Mouse (Mus musculus) heart, postnatal 0 days (tissue): ENCODE measurements around the gene Pde4b. TPM values are rescaled to one million over a fixed set of nuclear protein-coding genes. Genes with fewer than 3 reads are reported as not detected.

Experiments
- ATAC-seq: fragments of 200-750 bp; cut with Nextera tagmentation; 2 replicates; pipeline ENCODE4 v1.8.0; 2017; ENCODE audit warnings: low read depth, moderate number of reproducible peaks, moderate library complexity; ENCODE audit not compliant: insufficient read depth
- DNase-seq: peaks from one replicate; pipeline ENCODE4 v3.0.0-alpha.2; 2016; ENCODE audit warnings: low spot score
- H3K27ac ChIP-seq: fragments of 300-500 bp; sonication (generic); 2 replicates; pipeline ENCODE4 v1.5.1; 2014; ENCODE audit warnings: low read depth, mild to moderate bottlenecking
- H3K27me3 ChIP-seq: fragments of 300-500 bp; sonication (generic); 2 replicates; pipeline ENCODE4 v1.6.1; 2014; ENCODE audit warnings: low read length, mixed read lengths; ENCODE audit not compliant: control insufficient read depth, insufficient read depth
- H3K36me3 ChIP-seq: fragments of 300-500 bp; sonication (generic); replicated peaks from 2 replicates; pipeline ENCODE4 v1.6.1; 2014; ENCODE audit warnings: low read length, mixed read lengths; ENCODE audit not compliant: control insufficient read depth, insufficient read depth
- H3K4me1 ChIP-seq: fragments of 300-500 bp; sonication (generic); 2 replicates; pipeline ENCODE4 v1.6.1; 2014; ENCODE audit warnings: antibody characterized with exemption; ENCODE audit not compliant: control insufficient read depth, insufficient read depth
- H3K4me2 ChIP-seq: fragments of 300-500 bp; sonication (generic); 2 replicates; pipeline ENCODE4 v1.6.1; 2014; ENCODE audit warnings: low read depth, mild to moderate bottlenecking, low read length, moderate library complexity
- H3K4me3 ChIP-seq: fragments of 300-500 bp; sonication (generic); 2 replicates; pipeline ENCODE4 v1.5.1; 2014; ENCODE audit warnings: low read depth, low read length
- H3K9ac ChIP-seq: fragments of 300-500 bp; sonication (generic); replicated peaks from 2 replicates; pipeline ENCODE4 v1.6.1; 2014; ENCODE audit warnings: low read depth, low read length, mixed read lengths
- H3K9me3 ChIP-seq: fragments of 300-500 bp; sonication (generic); replicated peaks from 2 replicates; pipeline ENCODE4 v1.6.1; 2016; ENCODE audit warnings: low read length; ENCODE audit not compliant: control insufficient read depth
- CTCF ChIP-seq: IDR thresholded peaks from 2 replicates; pipeline ENCODE4 v1.5.1; 2016; ENCODE audit warnings: antibody characterized with exemption, control low read depth, low read depth
- EP300 ChIP-seq: IDR thresholded peaks from 2 replicates; pipeline ENCODE4 v1.6.1; 2016; ENCODE audit warnings: antibody characterized with exemption, low read depth
- WGBS: fragments of 180-500 bp; shearing (Covaris S2); extraction: QIAGEN DNeasy Blood & Tissue Kit; methylation state at CpG from one replicate; pipeline ENCODE4 v1.1.7; 2014; 5-methylcytosine and 5-hydroxymethylcytosine counted together
- polyA plus RNA-seq: library from polyadenylated mRNA; unstranded; fragments of >200 nt; fragmentation: Nextera tagmentation; extraction: Ambion mirVana; gene quantifications from 2 replicates; pipeline ENCODE4 v1.2.1, GENCODE M21; 2015
- total RNA-seq: library from RNA; depleted of rRNA; stranded (reverse); fragments of >200 nt; gene quantifications from 2 replicates; pipeline ENCODE4 v1.2.3, GENCODE M21; 2014; ENCODE audit warnings: low replicate concordance

Pde4b gene
- total and polyA plus RNA-seq, 2 experiments from 2014 or later = 30.8 to 50.1 TPM

DNA sequence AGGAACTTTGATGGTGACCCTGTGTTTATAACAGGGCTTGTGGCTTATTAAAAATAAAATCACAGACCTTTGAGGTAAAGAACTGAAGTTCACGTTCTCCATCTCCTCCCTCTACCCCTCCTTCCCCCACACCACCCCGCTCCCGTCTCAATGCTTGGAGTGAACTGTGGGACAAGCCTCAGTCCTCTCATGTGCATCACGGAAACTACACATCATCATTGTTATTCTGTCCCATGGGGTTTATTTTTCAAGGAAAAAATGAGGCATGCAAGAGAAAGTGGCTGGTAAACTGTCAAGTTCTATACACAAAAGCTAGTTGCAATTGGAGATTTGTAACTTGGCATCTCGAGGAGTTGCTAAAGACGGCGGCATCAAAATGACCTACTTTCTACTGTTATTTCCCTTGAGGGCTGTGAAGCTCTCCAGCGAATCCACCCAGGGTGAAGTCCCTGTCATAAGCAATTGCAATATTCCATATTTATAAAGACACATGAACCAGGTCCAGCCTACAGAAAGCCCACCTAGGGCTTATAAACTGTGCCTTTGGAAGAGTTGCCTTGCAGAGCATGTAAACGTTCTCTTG is 476.0 kb downstream of the Pde4b start:
- DNase-seq (no peak), ATAC-seq (no peak)
- no peaks in the 10 kb centered on the region for H3K36me3 ChIP-seq
- H3K4me2 ChIP-seq = no peak overlapping the region
- H3K9ac ChIP-seq = no peak overlapping the region
- 75% methylated on average over 9 of the region's 9 CpGs for WGBS
- H3K4me3 ChIP-seq = no peak overlapping the region
- H3K27me3 ChIP-seq = no peaks in the 10 kb centered on the region
- no peaks in the 10 kb centered on the region for H3K9me3 ChIP-seq
- no peak overlapping the region for H3K27ac ChIP-seq
- TF ChIP-seq CTCF = no peak
- no peak for TF ChIP-seq EP300
- H3K4me1 ChIP-seq = peaks cover 28% of the 10 kb centered on the region

GRCm38 (mm10) chr4:102564286-102564685 is 476.9 kb downstream of the Pde4b start:
- H3K36me3 ChIP-seq = no peaks in the 10 kb centered on the region
- no peak overlapping the region for H3K4me3 ChIP-seq
- peaks cover 37% of the 10 kb centered on the region for H3K4me1 ChIP-seq
- H3K9me3 ChIP-seq = no peaks in the 10 kb centered on the region
- no peak overlapping the region for H3K9ac ChIP-seq
- no peak for ATAC-seq
- 84% methylated on average over 3 of the region's 3 CpGs for WGBS
- no peak overlapping the region for H3K4me2 ChIP-seq
- TF ChIP-seq EP300 = no peak
- TF ChIP-seq CTCF = no peak
- DNase-seq = no peak
- H3K27me3 ChIP-seq = no peaks in the 10 kb centered on the region
- no peak overlapping the region for H3K27ac ChIP-seq

DNA sequence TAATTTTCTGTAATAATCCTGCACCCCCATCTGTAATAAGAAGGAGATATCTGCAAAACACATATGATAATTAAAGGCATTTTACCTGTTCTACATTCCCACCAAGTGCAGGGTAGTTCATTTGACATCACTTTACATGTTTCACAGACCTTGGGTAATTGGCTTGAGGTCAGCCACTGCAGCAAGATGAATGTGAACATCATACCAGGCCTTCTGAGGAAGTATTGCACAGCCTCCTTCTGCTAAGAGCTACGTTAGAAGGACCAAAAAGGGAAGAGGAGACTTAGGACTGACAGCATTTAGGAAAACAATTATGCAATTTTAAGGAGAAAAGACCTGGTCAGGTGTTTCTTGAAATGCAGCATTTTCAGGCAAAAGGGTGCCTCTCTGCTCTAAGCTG is 479.1 kb downstream of the Pde4b start:
- H3K4me3 ChIP-seq = no peak overlapping the region
- no peak for DNase-seq
- no peak overlapping the region for H3K9ac ChIP-seq
- H3K36me3 ChIP-seq = no peaks in the 10 kb centered on the region
- no peak overlapping the region for H3K27ac ChIP-seq
- H3K4me1 ChIP-seq = peaks cover 41% of the 10 kb centered on the region
- ATAC-seq = no peak
- TF ChIP-seq CTCF (no peak), EP300 (no peak)
- H3K27me3 ChIP-seq = no peaks in the 10 kb centered on the region
- WGBS = 77% methylated on average over 1 of the region's 1 CpGs
- H3K9me3 ChIP-seq = no peaks in the 10 kb centered on the region
- no peak overlapping the region for H3K4me2 ChIP-seq

DNA sequence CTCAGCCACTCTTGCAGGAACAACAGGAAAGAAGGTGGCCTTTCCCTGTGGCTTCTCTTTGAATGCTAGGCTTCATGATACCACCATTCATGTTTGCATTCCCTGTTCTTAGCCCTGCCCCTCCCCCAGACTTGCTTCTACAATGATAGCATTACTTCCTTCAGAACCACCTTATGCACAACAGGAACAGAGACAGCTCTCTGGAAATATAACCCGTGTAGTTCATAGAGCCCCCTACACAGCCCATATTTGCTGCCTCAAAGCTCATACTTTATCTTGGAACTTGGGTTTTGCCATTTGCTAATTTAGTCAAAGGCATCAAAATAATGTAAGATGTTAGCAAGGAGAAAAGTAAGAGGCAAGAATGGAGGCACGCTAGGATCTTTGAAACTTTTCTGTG is 479.8 kb downstream of the Pde4b start:
- WGBS = 41% methylated on average over 2 of the region's 2 CpGs
- H3K36me3 ChIP-seq = no peaks in the 10 kb centered on the region
- no peak for ATAC-seq
- no peaks in the 10 kb centered on the region for H3K9me3 ChIP-seq
- H3K4me1 ChIP-seq = peaks cover 42% of the 10 kb centered on the region
- H3K27me3 ChIP-seq = no peaks in the 10 kb centered on the region
- H3K4me2 ChIP-seq = no peak overlapping the region
- H3K27ac ChIP-seq = peak overlapping the region; percentile 97
- no peak overlapping the region for H3K9ac ChIP-seq
- no peak for DNase-seq
- TF ChIP-seq EP300 (no peak), CTCF (no peak)
- H3K4me3 ChIP-seq = no peak overlapping the region

DNA sequence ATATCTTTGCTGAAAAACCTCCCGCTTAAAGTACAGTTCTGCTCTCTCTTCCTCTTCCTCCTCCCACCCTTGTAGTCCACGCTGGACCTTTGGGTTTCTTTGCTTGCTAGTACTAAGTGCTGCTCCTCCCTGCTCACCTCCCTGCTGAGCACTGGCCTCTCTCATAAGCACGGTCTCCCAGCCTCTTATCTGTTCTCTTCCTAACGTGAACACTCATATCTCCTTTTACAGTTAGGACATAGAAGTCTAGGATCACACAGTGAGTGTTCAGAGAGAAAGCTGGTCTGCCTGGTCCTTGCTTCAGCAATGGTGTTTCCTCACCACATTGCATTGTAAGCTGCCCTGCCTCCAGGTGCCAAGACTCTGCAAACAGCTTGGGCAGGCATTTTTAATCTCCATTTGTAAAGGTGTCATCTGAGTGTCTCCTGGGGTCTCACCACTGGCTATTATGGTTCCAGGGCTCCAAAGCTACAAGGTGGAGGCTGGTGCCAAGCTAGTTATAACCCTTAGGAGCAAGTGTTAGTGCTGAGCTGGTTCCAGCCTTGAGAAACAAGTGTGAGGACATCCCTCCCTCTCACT is 480.4 kb downstream of the Pde4b start:
- H3K36me3 ChIP-seq = no peaks in the 10 kb centered on the region
- no peak for ATAC-seq
- WGBS = 3% methylated on average over 4 of the region's 4 CpGs
- no peaks in the 10 kb centered on the region for H3K27me3 ChIP-seq
- H3K4me1 ChIP-seq = peaks cover 49% of the 10 kb centered on the region
- no peak for TF ChIP-seq CTCF
- TF ChIP-seq EP300 = no peak
- H3K9me3 ChIP-seq = no peaks in the 10 kb centered on the region
- no peak overlapping the region for H3K4me2 ChIP-seq
- H3K27ac ChIP-seq = peak overlapping the region; percentile 97
- peak; percentile 33 for DNase-seq
- H3K9ac ChIP-seq = no peak overlapping the region; the same call in 1 of the 2 replicates
- H3K4me3 ChIP-seq = no peak overlapping the region

DNA sequence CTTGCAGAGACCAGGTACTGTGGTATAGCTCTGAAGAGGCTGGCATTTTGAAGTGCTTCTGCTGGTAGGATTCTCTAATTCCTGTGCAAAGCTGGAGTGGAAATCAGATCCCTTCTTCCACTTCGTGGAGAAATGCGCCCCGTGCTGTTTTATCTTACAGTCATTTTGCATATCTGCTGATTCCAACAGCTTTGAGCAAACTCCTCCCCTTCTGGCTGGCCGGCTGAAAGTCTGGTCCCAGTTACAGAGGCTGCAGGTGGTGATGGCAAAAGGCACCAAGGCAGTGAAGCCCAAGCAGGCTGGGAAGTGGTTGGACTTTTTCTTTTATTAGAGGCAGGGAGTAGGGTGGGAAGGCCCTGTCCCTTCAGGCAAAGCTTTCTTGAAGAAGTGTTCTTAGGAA is 481.2 kb downstream of the Pde4b start:
- Histone ChIP-seq H3K9me3 (no peaks in the 10 kb centered on the region), H3K36me3 (no peaks in the 10 kb centered on the region), H3K4me2 (peak overlapping the region; percentile 82), H3K9ac (peak overlapping the region; percentile 29; the same call in 1 of the 2 replicates), H3K4me1 (peaks cover 53% of the 10 kb centered on the region), H3K4me3 (peak overlapping the region; percentile 26), H3K27me3 (no peaks in the 10 kb centered on the region), H3K27ac (peak overlapping the region; percentile 97)
- under 1% methylated on average over 4 of the region's 4 CpGs for WGBS
- peak; percentile 23; the same call in 1 of the 2 replicates for ATAC-seq
- TF ChIP-seq EP300 (no peak), CTCF (no peak)
- DNase-seq = peak; percentile 79
